Mouse (Mus musculus) effector memory CD4-positive, alpha-beta T cell, adult 5 months (primary cell): Measurements from ENCODE around the gene Cul4b. TPM values are rescaled to one million over a fixed set of nuclear protein-coding genes. Genes with fewer than 3 reads are reported as not detected.

ENCODE experiments used
- polyA plus RNA-seq: library from polyadenylated mRNA; unstranded; fragments of 100-300 nt; shearing (Covaris generic); gene quantifications from one replicate; pipeline ENCODE4 v1.2.1, GENCODE M21; 2017

Cul4b gene
- polyA plus RNA-seq = 28.2 TPM

DNA sequence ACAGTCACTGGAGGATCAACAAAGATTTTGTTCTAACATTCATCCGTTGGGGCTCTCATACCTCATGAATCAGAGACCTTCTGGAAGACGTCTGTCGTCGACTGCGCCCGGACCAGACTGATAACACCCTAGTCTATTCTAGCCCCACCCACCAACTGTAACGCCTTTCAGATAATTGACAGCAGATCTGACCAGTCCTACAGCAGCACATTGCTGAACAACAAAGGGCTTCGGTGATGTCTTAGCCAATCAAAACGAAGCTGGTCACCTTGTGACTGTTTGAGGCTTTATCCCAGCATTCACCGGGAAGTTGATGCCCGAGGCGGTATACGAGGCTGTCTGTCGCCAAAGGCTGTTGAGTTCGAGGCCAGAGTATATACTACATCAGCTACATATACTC lies at the start of gene Cul4b:
Gene Cul4b, minus strand, starts transcription at position 119 of the 400 bp plus-strand sequence.

DNA sequence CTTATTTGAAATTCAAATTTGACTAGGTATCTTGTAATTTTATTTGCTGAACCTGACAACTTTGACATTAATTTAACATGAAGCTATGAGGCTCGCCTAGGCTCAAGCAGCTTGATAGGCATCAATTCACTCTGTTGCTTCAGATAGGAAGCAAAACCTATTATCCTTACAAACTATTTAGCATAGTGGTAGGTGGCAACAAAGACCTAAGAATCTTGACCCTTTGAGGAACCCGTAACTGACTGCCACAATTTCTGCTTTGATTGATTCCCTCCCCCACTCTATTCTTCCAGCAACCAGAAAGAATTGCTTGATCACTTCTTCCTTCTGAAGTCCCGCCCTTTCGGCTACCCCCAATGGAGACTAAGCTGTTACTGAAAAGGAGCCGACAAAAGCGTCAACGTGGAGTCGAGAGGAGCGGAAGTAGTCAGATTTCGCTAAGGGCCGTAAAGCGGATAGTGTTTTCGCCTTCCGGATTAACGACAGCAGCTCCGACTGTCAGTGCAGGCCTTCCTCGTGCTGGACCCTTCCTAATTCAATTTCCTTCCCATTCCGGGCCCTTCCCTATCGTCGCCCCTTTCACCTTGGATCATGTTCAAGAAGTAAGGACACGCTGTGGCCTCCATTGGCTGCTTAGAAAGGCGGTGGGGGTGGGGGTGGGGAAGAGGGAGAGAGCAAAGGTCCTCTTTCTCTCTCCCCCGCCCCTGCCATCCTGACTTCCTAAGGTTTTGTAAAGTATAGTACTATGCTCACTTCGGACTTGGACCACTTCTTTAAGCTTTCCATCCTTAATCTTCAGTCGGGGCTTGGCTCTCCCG lies 24.4 kb upstream of the Cul4b start, which contains the start of gene Mcts1:
Gene Mcts1, plus strand, starts transcription at position 402 of the 818 bp plus-strand sequence.

Other genes starting within 250 kb of the Cul4b start
- gene Lamp2, start 119.7 kb downstream of the Cul4b start, polyA plus RNA-seq = 34.8 TPM
- gene Mcts1, start 24.4 kb upstream of the Cul4b start, polyA plus RNA-seq = 117 TPM
- gene C1galt1c1, start 58.9 kb upstream of the Cul4b start, polyA plus RNA-seq = 24.5 TPM
- not detected for gene 6030498E09Rik, start 196.5 kb upstream of the Cul4b start, polyA plus RNA-seq